Mouse (Mus musculus) C2C12 (cell line): ENCODE results near the gene Acad11. TPM values are rescaled to one million over a fixed set of nuclear protein-coding genes. Genes with fewer than 3 reads are reported as not detected.

Experiments used
- H3K27me3 ChIP-seq: one replicate; pipeline ENCODE4 v1.6.1; 2011; ENCODE audit not compliant: control insufficient read depth, insufficient read depth, insufficient read length
- H3K36me3 ChIP-seq: one replicate; pipeline ENCODE4 v1.6.1; 2011; ENCODE audit not compliant: control insufficient read depth, insufficient read depth
- H3K4me3 ChIP-seq: one replicate; pipeline ENCODE4 v1.5.1; 2011; ENCODE audit warnings: mild to moderate bottlenecking, control low read depth; ENCODE audit not compliant: poor library complexity, insufficient read depth, severe bottlenecking
- H3K79me2 ChIP-seq: one replicate; pipeline ENCODE4 v1.6.1; 2011; ENCODE audit not compliant: control insufficient read depth, insufficient read depth
- H3K79me3 ChIP-seq: one replicate; pipeline ENCODE4 v1.6.1; 2011; ENCODE audit warnings: low read depth, control low read depth
- H3ac ChIP-seq: one replicate; pipeline ENCODE3; 2011; ENCODE audit warnings: low read depth; ENCODE audit not compliant: control insufficient read depth, insufficient read length
- CEBPB ChIP-seq: IDR thresholded peaks from one replicate; pipeline ENCODE4 v1.6.1; 2011; ENCODE audit warnings: low read depth, mild to moderate bottlenecking, control low read depth, moderate library complexity
- CTCF ChIP-seq: IDR thresholded peaks from one replicate; pipeline ENCODE4 v1.5.1; 2011; ENCODE audit not compliant: control insufficient read depth, insufficient read depth, insufficient read length
- FOSL1 ChIP-seq: IDR thresholded peaks from one replicate; pipeline ENCODE4 v1.8.0; 2011; ENCODE audit warnings: mild to moderate bottlenecking, low read length; ENCODE audit not compliant: poor library complexity, insufficient read depth, severe bottlenecking
- MAX ChIP-seq: IDR thresholded peaks from one replicate; pipeline ENCODE4 v1.6.1; 2011; ENCODE audit warnings: mild to moderate bottlenecking, control low read depth
- MYOD1 ChIP-seq: IDR thresholded peaks from one replicate; pipeline ENCODE4 v1.6.1; 2011; ENCODE audit warnings: low read depth; ENCODE audit not compliant: control insufficient read depth, insufficient read length
- MYOG ChIP-seq: IDR thresholded peaks from one replicate; pipeline ENCODE4 v1.6.1; 2011; ENCODE audit not compliant: control insufficient read depth, insufficient read length; ENCODE audit errors: extremely low read depth
- USF1 ChIP-seq: IDR thresholded peaks from one replicate; pipeline ENCODE4 v1.6.1; 2011; ENCODE audit warnings: low read depth, mild to moderate bottlenecking, control low read depth, moderate library complexity
- polyA plus RNA-seq: library from polyadenylated mRNA; unstranded; fragments of >200 nt; fragmentation: generic; extraction: Trizol; gene quantifications from one replicate; pipeline ENCODE4 v1.2.1, GENCODE M21; 2012; ENCODE audit warnings: missing spikeins

Acad11 gene
- polyA plus RNA-seq, 1 experiment = 3.0 TPM

GRCm38 (mm10) chr9:104102901-104103300, 39.7 kb downstream of the Acad11 start:
- TF ChIP-seq MYOD1 (no peak), MAX (no peak)
- Histone ChIP-seq H3K79me2 (no peaks in the 10 kb centered on the region), H3K79me3 (no peaks in the 10 kb centered on the region), H3ac (no peak overlapping the region), H3K4me3 (no peak overlapping the region), H3K36me3 (no peaks in the 10 kb centered on the region), H3K27me3 (no peaks in the 10 kb centered on the region)

- H3K4me3 ChIP-seq = no peak overlapping the region
- H3K79me2 ChIP-seq = no peaks in the 10 kb centered on the region
- no peak for TF ChIP-seq CTCF
- no peak for TF ChIP-seq CEBPB
- no peak for TF ChIP-seq MYOG
- TF ChIP-seq USF1 = no peak
- TF ChIP-seq MYOD1 = no peak
- no peak for TF ChIP-seq MAX
- no peak for TF ChIP-seq FOSL1
- no peaks in the 10 kb centered on the region for H3K36me3 ChIP-seq
- no peaks in the 10 kb centered on the region for H3K79me3 ChIP-seq
- no peak overlapping the region for H3ac ChIP-seq
- H3K27me3 ChIP-seq = no peaks in the 10 kb centered on the region
These were observed 41.8 kb downstream of the Acad11 start for GRCm38 (mm10) chr9:104104986-104105385.

GRCm38 (mm10) chr9:104106930-104107329, 43.8 kb downstream of the Acad11 start:
- H3K79me3 ChIP-seq = no peaks in the 10 kb centered on the region
- H3K79me2 ChIP-seq = no peaks in the 10 kb centered on the region
- no peak overlapping the region for H3ac ChIP-seq
- H3K36me3 ChIP-seq = no peaks in the 10 kb centered on the region
- TF ChIP-seq FOSL1 = no peak
- TF ChIP-seq CTCF = no peak
- TF ChIP-seq MYOG = no peak
- no peak for TF ChIP-seq USF1
- TF ChIP-seq CEBPB = no peak
- no peak for TF ChIP-seq MAX
- no peak for TF ChIP-seq MYOD1
- H3K4me3 ChIP-seq = no peak overlapping the region
- no peaks in the 10 kb centered on the region for H3K27me3 ChIP-seq

GRCm38 (mm10) chr9:104107482-104107881, 44.3 kb downstream of the Acad11 start:
- no peak overlapping the region for H3ac ChIP-seq
- TF ChIP-seq CEBPB (no peak), CTCF (no peak), MYOD1 (no peak), FOSL1 (no peak)
- H3K36me3 ChIP-seq = no peaks in the 10 kb centered on the region
- H3K4me3 ChIP-seq = no peak overlapping the region
- no peaks in the 10 kb centered on the region for H3K27me3 ChIP-seq
- H3K79me3 ChIP-seq = no peaks in the 10 kb centered on the region
- no peaks in the 10 kb centered on the region for H3K79me2 ChIP-seq

- no peaks in the 10 kb centered on the region for H3K79me2 ChIP-seq
- no peaks in the 10 kb centered on the region for H3K36me3 ChIP-seq
- no peak overlapping the region for H3K4me3 ChIP-seq
- no peaks in the 10 kb centered on the region for H3K27me3 ChIP-seq
- TF ChIP-seq MYOD1 = no peak
- no peak for TF ChIP-seq CTCF
- TF ChIP-seq MAX = no peak
- TF ChIP-seq CEBPB = no peak
- TF ChIP-seq FOSL1 = no peak
- no peak for TF ChIP-seq MYOG
- no peak for TF ChIP-seq USF1
- H3K79me3 ChIP-seq = no peaks in the 10 kb centered on the region
- H3ac ChIP-seq = no peak overlapping the region
These were observed 45.5 kb downstream of the Acad11 start for GRCm38 (mm10) chr9:104108571-104109143.

- Histone ChIP-seq H3ac (no peak overlapping the region), H3K27me3 (no peaks in the 10 kb centered on the region), H3K79me3 (no peaks in the 10 kb centered on the region), H3K79me2 (no peaks in the 10 kb centered on the region), H3K36me3 (no peaks in the 10 kb centered on the region), H3K4me3 (no peak overlapping the region)
- TF ChIP-seq MYOD1 = no peak
- TF ChIP-seq CTCF = no peak
- no peak for TF ChIP-seq MAX
- no peak for TF ChIP-seq MYOG
- TF ChIP-seq CEBPB = no peak
- no peak for TF ChIP-seq FOSL1
- TF ChIP-seq USF1 = no peak
These were observed 46.0 kb downstream of the Acad11 start for GRCm38 (mm10) chr9:104109151-104109550.
